Mouse (Mus musculus): ENCODE measurements around the gene Cct5. TPM values are rescaled to one million over a fixed set of nuclear protein-coding genes. Genes with fewer than 3 reads are reported as not detected.
A peak's percentile ranks its signal among the peaks of the same experiment; 100 is the strongest.

The Cct5 gene
- polyA plus RNA-seq (2014; fragmentation: Nextera tagmentation; extraction: Ambion mirVana), result 646 and 673 TPM in 2 replicates

DNA sequence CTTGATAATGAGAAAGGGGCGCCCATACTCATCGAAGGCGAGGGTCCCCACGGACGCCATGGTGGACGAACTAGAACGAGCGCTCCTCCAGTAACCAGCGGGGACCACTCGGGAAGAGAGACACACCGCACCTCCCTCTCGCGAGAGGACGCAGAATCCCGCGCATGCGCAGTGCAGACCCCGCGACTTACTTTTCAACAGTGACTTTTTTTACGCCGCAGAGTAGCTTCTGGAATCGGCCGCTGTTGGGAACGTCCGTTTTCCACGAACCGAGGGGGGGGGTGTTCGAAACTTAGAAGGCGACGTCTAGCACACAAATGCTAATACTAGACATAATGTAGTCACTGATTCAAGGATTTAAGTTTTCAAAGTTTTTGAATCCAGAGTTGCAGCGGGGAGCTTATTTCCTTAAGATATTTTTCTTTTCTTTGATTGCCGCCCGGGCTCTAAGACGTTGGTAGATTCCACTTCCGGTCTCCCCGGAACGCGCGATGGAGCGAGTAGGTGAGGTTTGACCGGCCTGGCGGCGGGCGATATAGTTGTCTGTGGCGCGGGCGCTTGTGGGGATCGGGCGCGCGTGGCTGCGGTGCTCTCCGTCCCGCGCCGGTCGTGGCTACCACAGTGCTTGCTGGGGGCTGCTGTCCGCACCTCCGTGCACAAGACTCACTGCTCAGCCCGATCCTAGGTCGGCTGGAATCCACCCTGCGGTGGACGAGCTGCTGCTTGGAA lies at the start of gene Cct5, which contains the start of gene Fam173b:
Gene Cct5, minus strand, starts transcription at position 159 of the 729 bp plus-strand sequence.
Gene Fam173b, plus strand, starts transcription at position 207 of the 729 bp plus-strand sequence.
- DNase-seq (ENCODE audit: low spot score) (peak; percentile 99), ATAC-seq (peak; percentile 92)
- under 1% methylated on average over 63 of the region's 63 CpGs for WGBS
- peaks cover 14% of the 10 kb centered on the region for H3K36me3 ChIP-seq (ENCODE audit: control insufficient read depth, insufficient read depth, low read length)
- H3K4me1 ChIP-seq (ENCODE audit: control insufficient read depth, insufficient read depth, low read length), result peaks cover 27% of the 10 kb centered on the region
- peak within 1 kb of the TSS; percentile 94 for H3K27ac ChIP-seq (ENCODE audit: low read depth, low read length)
- H3K9ac ChIP-seq (ENCODE audit: low read length), result peak within 1 kb of the TSS; percentile 96
- no peaks in the 10 kb centered on the region for H3K27me3 ChIP-seq (replicated peaks; ENCODE audit: control insufficient read depth, insufficient read depth, low read length)
- no peaks in the 10 kb centered on the region for H3K9me3 ChIP-seq (replicated peaks; ENCODE audit: control insufficient read depth, low read length)
- H3K4me3 ChIP-seq (ENCODE audit: low read depth, low read length), result peak within 1 kb of the TSS; percentile 92
- peak within 1 kb of the TSS; percentile 96 for H3K4me2 ChIP-seq (ENCODE audit: low read length)

DNA sequence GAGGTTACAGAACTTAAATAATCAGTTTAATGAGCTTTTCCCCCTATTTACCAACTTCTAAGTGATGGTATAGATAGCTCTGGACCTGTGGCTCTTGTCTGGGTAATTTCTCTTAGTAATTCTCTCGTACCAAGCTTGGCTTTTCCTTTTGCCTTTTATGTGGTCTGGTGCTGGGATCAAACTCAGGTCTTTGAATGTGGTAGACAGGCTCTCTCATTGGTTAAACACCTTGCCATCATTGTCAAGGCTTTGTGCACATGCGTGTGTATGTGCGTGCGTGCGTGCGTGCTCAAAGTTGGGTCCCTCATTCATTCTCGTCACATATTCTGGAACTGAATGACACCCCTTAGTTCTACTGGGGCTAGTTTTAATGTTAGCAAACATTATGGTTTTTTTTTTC lies 49.2 kb upstream of the Cct5 start:
- WGBS, result 92% methylated on average over 7 of the region's 7 CpGs
- H3K36me3 ChIP-seq (ENCODE audit: control insufficient read depth, insufficient read depth, low read length), result no peaks in the 10 kb centered on the region
- no peaks in the 10 kb centered on the region for H3K4me1 ChIP-seq (ENCODE audit: control insufficient read depth, insufficient read depth, low read length)
- H3K27ac ChIP-seq (ENCODE audit: low read depth, low read length), result no peak overlapping the region
- H3K9me3 ChIP-seq (replicated peaks; ENCODE audit: control insufficient read depth, low read length), result no peaks in the 10 kb centered on the region
- DNase-seq (ENCODE audit: low spot score) (no peak), ATAC-seq (no peak)
- no peak overlapping the region for H3K4me2 ChIP-seq (ENCODE audit: low read length)
- H3K9ac ChIP-seq (ENCODE audit: low read length), result no peak overlapping the region
- H3K27me3 ChIP-seq (replicated peaks; ENCODE audit: control insufficient read depth, insufficient read depth, low read length), result no peaks in the 10 kb centered on the region
- no peak overlapping the region for H3K4me3 ChIP-seq (ENCODE audit: low read depth, low read length)

- H3K4me2 ChIP-seq (ENCODE audit: low read length), result no peak overlapping the region
- no peaks in the 10 kb centered on the region for H3K4me1 ChIP-seq (ENCODE audit: control insufficient read depth, insufficient read depth, low read length)
- H3K9ac ChIP-seq (ENCODE audit: low read length), result no peak overlapping the region
- DNase-seq (ENCODE audit: low spot score) (no peak), ATAC-seq (no peak)
- H3K27me3 ChIP-seq (replicated peaks; ENCODE audit: control insufficient read depth, insufficient read depth, low read length), result no peaks in the 10 kb centered on the region
- no peaks in the 10 kb centered on the region for H3K36me3 ChIP-seq (ENCODE audit: control insufficient read depth, insufficient read depth, low read length)
- 96% methylated on average over 12 of the region's 12 CpGs for WGBS
- no peak overlapping the region for H3K4me3 ChIP-seq (ENCODE audit: low read depth, low read length)
- H3K27ac ChIP-seq (ENCODE audit: low read depth, low read length), result no peak overlapping the region
- H3K9me3 ChIP-seq (replicated peaks; ENCODE audit: control insufficient read depth, low read length), result no peaks in the 10 kb centered on the region
Measured at GRCm38 (mm10) chr15:31649691-31650090, 48.1 kb upstream of the Cct5 start.

DNA sequence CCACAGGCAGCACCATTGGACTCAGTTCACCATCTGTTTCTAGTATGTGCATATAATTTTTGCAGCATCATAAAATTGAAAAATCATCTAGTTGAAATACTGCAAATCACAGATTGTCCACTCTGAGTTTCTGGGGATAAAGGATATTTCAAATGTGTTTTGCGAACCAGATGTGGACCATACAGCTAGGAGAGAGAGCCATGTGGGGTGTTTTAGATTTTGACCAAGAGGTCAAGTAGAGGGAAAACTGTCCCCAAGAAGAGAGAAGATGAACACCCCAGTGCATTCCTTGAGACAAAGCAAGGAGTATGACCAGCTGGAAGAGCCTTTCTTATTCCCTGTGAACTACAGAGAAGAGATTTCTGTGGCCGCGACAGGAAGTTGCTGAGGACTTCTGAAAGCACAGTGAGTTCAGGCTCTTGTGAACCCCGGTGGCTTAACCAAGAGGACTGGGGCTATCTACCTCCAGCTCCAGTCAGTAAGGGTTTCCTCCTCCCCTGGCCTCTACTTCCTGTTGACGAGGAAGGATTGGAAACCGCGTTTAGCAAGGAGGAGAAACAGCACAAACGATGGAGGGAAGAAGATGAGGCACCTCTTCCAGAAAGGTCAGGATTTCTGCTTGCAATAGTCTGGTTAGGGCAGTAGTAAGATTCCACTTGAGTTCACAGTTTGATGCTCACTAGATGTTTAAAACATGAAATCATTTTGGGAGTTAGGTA lies 46.4 kb upstream of the Cct5 start:
- Histone ChIP-seq H3K27ac (ENCODE audit: low read depth, low read length) (no peak overlapping the region), H3K4me2 (ENCODE audit: low read length) (no peak overlapping the region), H3K36me3 (ENCODE audit: control insufficient read depth, insufficient read depth, low read length) (no peaks in the 10 kb centered on the region), H3K4me1 (ENCODE audit: control insufficient read depth, insufficient read depth, low read length) (no peaks in the 10 kb centered on the region), H3K9me3 (replicated peaks; ENCODE audit: control insufficient read depth, low read length) (no peaks in the 10 kb centered on the region), H3K9ac (ENCODE audit: low read length) (no peak overlapping the region), H3K27me3 (replicated peaks; ENCODE audit: control insufficient read depth, insufficient read depth, low read length) (no peaks in the 10 kb centered on the region), H3K4me3 (ENCODE audit: low read depth, low read length) (no peak overlapping the region)
- DNase-seq (ENCODE audit: low spot score), result no peak
- ATAC-seq, result no peak
- 88% methylated on average over 8 of the region's 8 CpGs for WGBS

DNA sequence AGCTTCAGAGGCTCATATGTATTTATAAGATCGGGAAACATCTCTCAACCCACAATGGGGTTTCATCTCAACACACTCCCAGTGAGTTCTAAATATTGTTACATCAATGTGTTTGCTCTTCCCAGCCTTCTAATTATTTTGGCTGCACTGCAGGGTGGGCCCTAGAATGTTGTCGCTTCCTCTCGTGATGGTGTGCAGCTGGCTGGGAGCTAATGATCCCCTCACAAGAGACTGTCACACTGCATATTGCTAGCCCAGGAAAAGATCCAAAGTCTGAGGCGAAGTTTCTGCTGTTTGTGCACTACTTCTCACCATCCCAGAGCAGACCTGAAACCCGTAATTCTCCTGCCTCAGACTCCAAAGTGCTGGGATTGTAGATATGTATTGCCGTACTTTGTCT lies 45.6 kb upstream of the Cct5 start:
- ATAC-seq, result no peak
- Histone ChIP-seq H3K4me1 (ENCODE audit: control insufficient read depth, insufficient read depth, low read length) (no peaks in the 10 kb centered on the region), H3K4me3 (ENCODE audit: low read depth, low read length) (no peak overlapping the region), H3K36me3 (ENCODE audit: control insufficient read depth, insufficient read depth, low read length) (no peaks in the 10 kb centered on the region), H3K9ac (ENCODE audit: low read length) (no peak overlapping the region), H3K27ac (ENCODE audit: low read depth, low read length) (no peak overlapping the region), H3K9me3 (replicated peaks; ENCODE audit: control insufficient read depth, low read length) (no peaks in the 10 kb centered on the region), H3K4me2 (ENCODE audit: low read length) (no peak overlapping the region), H3K27me3 (replicated peaks; ENCODE audit: control insufficient read depth, insufficient read depth, low read length) (no peaks in the 10 kb centered on the region)
- 85% methylated on average over 6 of the region's 6 CpGs for WGBS
- DNase-seq (ENCODE audit: low spot score), result no peak

- no peaks in the 10 kb centered on the region for H3K27me3 ChIP-seq (replicated peaks; ENCODE audit: control insufficient read depth, insufficient read depth, low read length)
- H3K36me3 ChIP-seq (ENCODE audit: control insufficient read depth, insufficient read depth, low read length), result no peaks in the 10 kb centered on the region
- no peak overlapping the region for H3K9ac ChIP-seq (ENCODE audit: low read length)
- WGBS, result 88% methylated on average over 9 of the region's 9 CpGs
- DNase-seq (ENCODE audit: low spot score) (no peak), ATAC-seq (no peak)
- H3K27ac ChIP-seq (ENCODE audit: low read depth, low read length), result no peak overlapping the region
- no peak overlapping the region for H3K4me2 ChIP-seq (ENCODE audit: low read length)
- no peaks in the 10 kb centered on the region for H3K4me1 ChIP-seq (ENCODE audit: control insufficient read depth, insufficient read depth, low read length)
- no peak overlapping the region for H3K4me3 ChIP-seq (ENCODE audit: low read depth, low read length)
- H3K9me3 ChIP-seq (replicated peaks; ENCODE audit: control insufficient read depth, low read length), result peaks cover 5% of the 10 kb centered on the region; the same call in 1 of the 2 replicates
Measured at GRCm38 (mm10) chr15:31636091-31636595, 34.5 kb upstream of the Cct5 start.

DNA sequence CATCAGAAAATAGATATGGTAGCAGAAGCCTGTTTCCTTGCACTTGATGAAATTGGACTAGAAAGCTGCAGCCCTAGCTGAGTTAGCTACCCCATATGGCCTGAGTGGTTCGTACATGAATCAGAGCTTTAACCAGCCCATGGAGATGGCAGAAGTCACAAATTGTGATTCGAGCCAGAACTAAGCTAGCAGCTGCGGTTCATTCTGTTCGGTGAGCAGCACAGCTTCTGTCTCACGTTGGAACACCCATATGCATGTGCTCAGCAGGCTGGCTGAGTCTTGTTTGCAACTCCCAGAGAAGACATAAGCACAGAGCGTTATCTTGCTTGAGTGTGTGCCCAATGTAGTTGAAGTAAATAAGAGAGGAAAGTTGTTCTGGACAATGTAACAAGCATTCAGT lies 33.0 kb upstream of the Cct5 start:
- Histone ChIP-seq H3K9me3 (replicated peaks; ENCODE audit: control insufficient read depth, low read length) (peaks cover 5% of the 10 kb centered on the region; the same call in 1 of the 2 replicates), H3K4me1 (ENCODE audit: control insufficient read depth, insufficient read depth, low read length) (no peaks in the 10 kb centered on the region), H3K4me2 (ENCODE audit: low read length) (no peak overlapping the region), H3K27me3 (replicated peaks; ENCODE audit: control insufficient read depth, insufficient read depth, low read length) (no peaks in the 10 kb centered on the region), H3K4me3 (ENCODE audit: low read depth, low read length) (no peak overlapping the region), H3K27ac (ENCODE audit: low read depth, low read length) (no peak overlapping the region), H3K36me3 (ENCODE audit: control insufficient read depth, insufficient read depth, low read length) (no peaks in the 10 kb centered on the region), H3K9ac (ENCODE audit: low read length) (no peak overlapping the region)
- WGBS, result 82% methylated on average over 6 of the region's 6 CpGs
- DNase-seq (ENCODE audit: low spot score), result peak; percentile 64
- ATAC-seq, result peak; percentile 62; the same call in 1 of the 2 replicates

DNA sequence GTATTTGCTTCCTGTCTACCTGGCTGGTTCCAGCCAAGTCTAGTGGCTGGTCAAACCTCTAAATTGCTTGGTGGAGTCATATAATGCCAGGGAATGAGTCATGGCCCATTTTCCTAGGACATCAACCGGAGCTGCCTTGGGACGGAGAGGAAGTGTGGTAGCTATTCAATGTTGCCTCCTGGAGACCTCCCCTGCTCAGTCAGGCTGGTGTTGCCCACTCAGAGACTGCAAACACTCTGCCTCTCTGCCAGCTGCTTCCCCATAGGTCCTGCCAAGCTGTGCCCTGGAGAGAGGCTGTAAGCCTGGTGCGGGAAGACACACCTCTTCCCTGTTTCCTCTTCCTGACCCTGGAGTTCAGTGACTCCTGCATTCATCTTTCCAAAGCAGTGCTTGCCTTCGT lies 30.9 kb upstream of the Cct5 start:
- WGBS, result 93% methylated on average over 4 of the region's 4 CpGs
- DNase-seq (ENCODE audit: low spot score) (no peak), ATAC-seq (no peak)
- H3K9me3 ChIP-seq (replicated peaks; ENCODE audit: control insufficient read depth, low read length), result 0 out of 2 replicates have a peak, but pooled peaks cover 2% of the 10 kb centered on the region
- peaks cover 10% of the 10 kb centered on the region for H3K4me1 ChIP-seq (ENCODE audit: control insufficient read depth, insufficient read depth, low read length)
- no peaks in the 10 kb centered on the region for H3K36me3 ChIP-seq (ENCODE audit: control insufficient read depth, insufficient read depth, low read length)
- no peaks in the 10 kb centered on the region for H3K27me3 ChIP-seq (replicated peaks; ENCODE audit: control insufficient read depth, insufficient read depth, low read length)
- no peak overlapping the region for H3K4me3 ChIP-seq (ENCODE audit: low read depth, low read length)
- H3K27ac ChIP-seq (ENCODE audit: low read depth, low read length), result no peak overlapping the region
- H3K9ac ChIP-seq (ENCODE audit: low read length), result no peak overlapping the region
- no peak overlapping the region for H3K4me2 ChIP-seq (ENCODE audit: low read length)

All from forebrain, embryonic 14.5 days (tissue).